Mouse (Mus musculus): Measurements from ENCODE around the gene Gstp2.

Gene Gstp2

DNA sequence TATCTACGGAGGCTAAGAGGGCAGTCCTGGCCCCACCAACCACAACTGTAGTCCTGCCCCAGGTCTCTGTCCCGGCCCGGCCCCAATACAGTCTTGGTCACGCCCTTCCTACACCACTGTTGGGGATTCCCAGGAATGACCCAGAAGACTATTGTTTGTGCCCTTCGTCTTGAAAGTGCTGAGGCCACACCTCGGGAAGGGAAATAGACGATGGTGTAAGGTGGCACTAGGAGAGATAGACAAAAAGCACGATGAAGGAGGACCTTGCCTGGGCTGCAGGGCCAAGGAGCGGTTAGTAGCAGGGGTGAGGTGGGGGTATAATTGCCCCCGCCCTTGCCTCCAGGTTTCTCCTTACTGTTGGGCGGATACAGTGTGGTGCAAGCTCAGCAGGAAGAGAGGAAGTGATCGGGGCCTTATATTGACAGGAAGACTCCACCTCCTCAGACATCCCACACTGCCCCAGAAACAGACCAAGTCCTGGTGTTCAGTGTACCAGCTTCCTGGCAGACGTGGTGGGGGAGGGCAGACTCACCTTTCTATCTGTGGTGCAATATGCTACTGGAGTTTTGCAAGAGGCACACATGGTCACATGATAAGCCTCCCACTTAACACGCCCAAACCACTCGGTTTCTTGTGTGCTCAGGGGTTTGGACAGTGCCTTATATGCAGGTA lies 13.4 kb upstream of the Gstp2 start, which contains the start of gene Gstp3:
TSS of gene Gstp3 (minus strand) at position 501 of the 672 bp plus-strand sequence.
- POLR2A ChIA-PET = interaction anchor here in 3 of 4 experiments (0.6 to 6.4 kb wide), 34 partner anchors 9 to 179 kb away, joined by 3 to 109 read pairs (median 5); partner anchors contain the start of genes Gstp2 (in 3 of the 3), Acy3 (in 2 of the 3), Cdk2ap2 (in 2 of the 3) and Ndufv1 (in 2 of the 3)
- CTCF ChIA-PET = interaction anchor here in 3 of 4 experiments (0.6 to 4.1 kb wide), 13 partner anchors 8 to 1312 kb away, joined by 3 to 36 read pairs (median 4); partner anchors contain the start of genes Cdk2ap2 (in 1 of the 3), Gstp2 (in 1 of the 3), Ppp1ca (in 1 of the 3) and Rps6kb2 (in 1 of the 3)

GRCm38 (mm10) chr19:4058581-4058980 lies 12.8 kb upstream of the Gstp2 start:
- ChIA-PET POLR2A (interaction anchor here in 3 of 4 experiments (0.6 to 6.4 kb wide), 40 partner anchors 8 to 199 kb away, joined by 3 to 109 read pairs (median 4); partner anchors contain the start of genes Gstp2 (in 3 of the 3), Acy3 (in 2 of the 3), Cdk2ap2 (in 2 of the 3) and Ndufv1 (in 2 of the 3)), CTCF (interaction anchor here (0.6 to 4.1 kb wide), 19 partner anchors 9 to 1313 kb away, joined by 3 to 36 read pairs (median 4); partner anchors contain the start of genes Cdk2ap2 (in 1 of the 4), Gstp1 (in 1 of the 4), Gstp2 (in 1 of the 4) and Ndufv1 (in 1 of the 4))

GRCm38 (mm10) chr19:4057962-4058361 lies 12.1 kb upstream of the Gstp2 start:
- POLR2A ChIA-PET = interaction anchor here in 3 of 4 experiments (0.6 to 6.4 kb wide), 49 partner anchors 7 to 349 kb away, joined by 3 to 109 read pairs (median 6); partner anchors contain the start of genes Gstp2 (in 3 of the 3), Aip (in 2 of the 3), Cdk2ap2 (in 2 of the 3) and Ndufv1 (in 2 of the 3)
- CTCF ChIA-PET = interaction anchor here (0.6 to 4.1 kb wide), 20 partner anchors 10 to 327 kb away, joined by 3 to 36 read pairs (median 5); partner anchors contain the start of genes Ndufv1 (in 2 of the 4), Cdk2ap2 (in 1 of the 4), Gstp1 (in 1 of the 4) and Gstp2 (in 1 of the 4)

- CTCF ChIA-PET = interaction anchor here (0.5 to 4.1 kb wide), 28 partner anchors 9 to 338 kb away, joined by 3 to 36 read pairs (median 4); partner anchors contain the start of genes Ndufv1 (in 2 of the 4), Cdk2ap2 (in 1 of the 4), Gstp1 (in 1 of the 4) and Gstp2 (in 1 of the 4)
- POLR2A ChIA-PET = interaction anchor here (0.6 to 6.4 kb wide), 66 partner anchors 10 to 1276 kb away, joined by 3 to 109 read pairs (median 5); partner anchors contain the start of genes Cdk2ap2 (in 3 of the 4), Gstp2 (in 3 of the 4), Ndufv1 (in 3 of the 4) and Aip (in 2 of the 4)
These were observed 11.6 kb upstream of the Gstp2 start for GRCm38 (mm10) chr19:4057389-4057788.

DNA sequence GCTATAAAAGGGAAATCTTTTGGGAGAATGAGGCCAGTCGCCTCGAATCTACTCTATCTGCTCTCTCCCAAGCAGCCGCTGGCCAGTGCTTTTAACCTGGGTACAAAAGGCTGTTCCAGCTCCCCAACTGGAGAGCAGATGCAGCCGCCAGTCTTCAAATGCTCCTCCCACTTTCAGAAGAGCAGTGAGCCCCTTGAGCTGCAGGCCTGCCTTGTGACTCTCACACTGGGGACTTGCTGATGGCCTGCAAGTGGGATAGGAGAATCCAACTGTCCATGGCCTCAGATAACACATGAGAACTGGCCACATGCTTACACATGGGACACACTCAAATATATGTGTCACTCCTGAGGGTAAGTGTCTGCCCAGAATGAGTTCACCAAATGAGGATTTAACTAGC lies 10.9 kb upstream of the Gstp2 start:
- ChIA-PET CTCF (interaction anchor here (0.5 to 4.1 kb wide), 36 partner anchors 9 to 450 kb away, joined by 3 to 36 read pairs (median 5); partner anchors contain the start of genes Ndufv1 (in 2 of the 4), Cdk2ap2 (in 1 of the 4), Gm49405 (in 1 of the 4) and Gstp2 (in 1 of the 4)), POLR2A (interaction anchor here (0.6 to 6.4 kb wide), 70 partner anchors 10 to 574 kb away, joined by 3 to 109 read pairs (median 4); partner anchors contain the start of genes Gstp2 (in 4 of the 4), Ndufv1 (in 4 of the 4), Cdk2ap2 (in 3 of the 4) and Gstp1 (in 3 of the 4))

- ChIA-PET POLR2A (interaction anchor here (0.9 to 6.4 kb wide), 66 partner anchors 9 to 245 kb away, joined by 3 to 109 read pairs (median 5); partner anchors contain the start of genes Gstp2 (in 4 of the 4), Ndufv1 (in 4 of the 4), Cdk2ap2 (in 3 of the 4) and Gstp1 (in 3 of the 4)), CTCF (interaction anchor here (0.6 to 4.1 kb wide), 30 partner anchors 9 to 449 kb away, joined by 3 to 36 read pairs (median 4); partner anchors contain the start of genes Cdk2ap2 (in 1 of the 4), Gm49405 (in 1 of the 4), Gstp2 (in 1 of the 4) and Ndufv1 (in 1 of the 4))
These were observed 10.3 kb upstream of the Gstp2 start for GRCm38 (mm10) chr19:4055947-4056693.

DNA sequence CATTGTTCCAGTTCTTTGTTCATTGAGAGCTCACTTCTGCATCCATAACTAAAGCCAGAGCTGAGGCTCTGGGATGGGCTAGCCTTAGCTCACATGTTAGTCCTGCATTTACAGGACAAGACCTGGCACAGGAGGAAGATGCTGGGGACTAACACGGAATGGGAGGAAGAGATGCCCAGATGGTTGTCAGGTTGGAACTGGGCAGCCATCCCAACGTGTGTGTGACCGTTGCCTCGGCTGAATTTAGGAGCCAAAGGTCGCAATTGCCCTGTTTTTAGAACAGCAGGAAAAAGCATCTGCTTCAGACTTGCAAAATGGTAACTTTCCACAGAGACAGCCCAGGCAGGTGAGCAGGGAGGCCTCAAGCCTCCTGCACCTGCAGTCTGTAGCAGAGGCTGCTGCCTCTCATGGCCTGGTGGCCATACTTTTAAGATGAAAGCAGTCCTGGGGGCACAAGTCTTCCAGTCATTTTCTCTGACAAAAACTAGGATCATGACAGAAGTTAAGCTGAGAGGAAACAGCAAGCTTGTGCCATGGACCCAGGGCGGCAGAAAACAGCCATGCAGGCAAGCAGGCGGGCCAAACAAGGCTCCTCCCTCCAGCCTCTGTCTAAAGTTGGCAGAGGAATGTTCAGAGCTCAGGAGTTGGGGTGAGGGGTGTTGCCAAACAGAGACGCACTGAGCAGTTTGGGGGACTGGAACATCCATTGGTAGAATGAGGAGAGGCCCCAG lies 9.6 kb upstream of the Gstp2 start:
- ChIA-PET POLR2A (interaction anchor here in 3 of 4 experiments (0.6 to 6.4 kb wide), 43 partner anchors 8 to 202 kb away, joined by 3 to 109 read pairs (median 6); partner anchors contain the start of genes Cdk2ap2 (in 3 of the 3), Gstp2 (in 3 of the 3), Aip (in 2 of the 3) and Gstp1 (in 2 of the 3)), CTCF (interaction anchor here in 2 of 4 experiments (0.8 to 4.1 kb wide), 14 partner anchors 8 to 203 kb away, joined by 3 to 36 read pairs (median 6); partner anchors contain the start of genes Gm49405 (in 1 of the 2), Gstp2 (in 1 of the 2), Ndufv1 (in 1 of the 2) and Nudt8 (in 1 of the 2))

GRCm38 (mm10) chr19:4054613-4055012 lies 8.8 kb upstream of the Gstp2 start:
- ChIA-PET POLR2A (interaction anchor here in 3 of 4 experiments (1.1 to 6.4 kb wide), 13 partner anchors 8 to 147 kb away, joined by 3 to 68 read pairs (median 4); partner anchors contain the start of genes Gstp2 (in 3 of the 3), Cdk2ap2 (in 2 of the 3), Gstp1 (in 1 of the 3) and Ndufv1 (in 1 of the 3)), CTCF (interaction anchor here in 2 of 4 experiments (0.6 to 2.1 kb wide), 2 partner anchors 55 to 224 kb away, joined by 3 to 7 read pairs; partner anchors contain the start of genes Gm49405 (in 1 of the 2) and Nudt8 (in 1 of the 2))

- POLR2A ChIA-PET = interaction anchor here (0.6 to 8.7 kb wide), 27 partner anchors 10 to 600 kb away, joined by 3 to 98 read pairs (median 3); partner anchors contain the start of genes Cdk2ap2 (in 2 of the 4), Gstp1 (in 2 of the 4), Clcf1 (in 1 of the 4) and Ndufv1 (in 1 of the 4)
- CTCF ChIA-PET = interaction anchor here (0.6 to 4.7 kb wide), 64 partner anchors 8 to 345 kb away, joined by 3 to 53 read pairs (median 5); partner anchors contain the start of genes Ndufv1 (in 3 of the 4), Aip (in 2 of the 4), Acy3 (in 1 of the 4) and Cabp2 (in 1 of the 4)
These were observed 6.8 kb upstream of the Gstp2 start for GRCm38 (mm10) chr19:4052516-4053030.

GRCm38 (mm10) chr19:4051741-4052515 lies 6.1 kb upstream of the Gstp2 start:
- POLR2A ChIA-PET = interaction anchor here (0.5 to 8.7 kb wide), 27 partner anchors 8 to 600 kb away, joined by 3 to 98 read pairs (median 3); partner anchors contain the start of genes Cdk2ap2 (in 2 of the 4), Gstp1 (in 2 of the 4), Clcf1 (in 1 of the 4) and Ndufv1 (in 1 of the 4)
- CTCF ChIA-PET = interaction anchor here (0.5 to 4.7 kb wide), 104 partner anchors 9 to 989 kb away, joined by 3 to 53 read pairs (median 4); partner anchors contain the start of genes Ndufv1 (in 4 of the 4), Aip (in 2 of the 4), Cdk2ap2 (in 2 of the 4) and Pold4 (in 2 of the 4)

GRCm38 (mm10) chr19:4051016-4051415 lies 5.2 kb upstream of the Gstp2 start:
- POLR2A ChIA-PET = interaction anchor here in 2 of 4 experiments (0.9 to 8.7 kb wide), 11 partner anchors 8 to 459 kb away, joined by 3 to 98 read pairs (median 6); partner anchors contain the start of genes Cdk2ap2 (in 1 of the 2), Gstp1 (in 1 of the 2) and Pcx (in 1 of the 2)
- CTCF ChIA-PET = interaction anchor here (0.5 to 4.7 kb wide), 47 partner anchors 9 to 347 kb away, joined by 3 to 53 read pairs (median 5); partner anchors contain the start of genes Cdk2ap2 (in 2 of the 4), Ndufv1 (in 2 of the 4), Gm49405 (in 1 of the 4) and Grk2 (in 1 of the 4)

- ChIA-PET CTCF (interaction anchor here in 3 of 4 experiments (0.6 to 4.8 kb wide), 17 partner anchors 8 to 330 kb away, joined by 3 to 39 read pairs (median 4); partner anchors contain the start of genes Gstp3 (in 2 of the 3), Aip (in 1 of the 3), Gm49405 (in 1 of the 3) and Ndufv1 (in 1 of the 3)), POLR2A (interaction anchor here in 3 of 4 experiments (0.6 to 8.7 kb wide), 10 partner anchors 9 to 129 kb away, joined by 3 to 98 read pairs (median 25); partner anchors contain the start of genes Ndufv1 (in 2 of the 3), Gstp1 (in 1 of the 3) and Gstp3 (in 1 of the 3))
These were observed 3.2 kb upstream of the Gstp2 start for GRCm38 (mm10) chr19:4049069-4049468.

DNA sequence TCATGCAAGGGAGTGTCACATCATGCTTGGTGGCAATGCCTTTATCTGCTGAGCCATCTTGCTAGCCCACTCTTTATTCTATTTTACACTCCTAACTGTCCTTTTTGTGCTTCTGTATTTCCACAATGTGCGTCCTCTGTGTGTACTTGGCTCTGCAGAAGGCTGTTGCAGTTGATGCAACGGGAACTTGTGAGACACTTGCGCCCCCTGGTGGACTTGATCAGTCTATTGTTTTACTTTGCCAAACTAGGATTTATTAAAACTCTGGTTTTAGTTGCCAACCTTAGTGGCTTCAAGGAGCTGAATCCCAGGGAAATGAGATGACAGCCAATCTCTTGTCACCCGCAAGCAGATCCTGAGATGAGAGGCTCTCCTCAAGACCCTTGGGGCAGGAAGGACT lies 2.0 kb upstream of the Gstp2 start:
- ChIA-PET POLR2A (interaction anchor here (0.6 to 8.7 kb wide), 52 partner anchors 9 to 1764 kb away, joined by 3 to 109 read pairs (median 10); partner anchors contain the start of genes Gm49405 (in 3 of the 4), Gstp1 (in 3 of the 4), Gstp3 (in 3 of the 4) and Ndufv1 (in 3 of the 4)), CTCF (interaction anchor here (0.6 to 4.8 kb wide), 22 partner anchors 9 to 649 kb away, joined by 3 to 39 read pairs (median 4); partner anchors contain the start of genes Gstp1 (in 2 of the 4), Ndufv1 (in 2 of the 4), Aldh3b1 (in 1 of the 4) and Gm49405 (in 1 of the 4))

All from embryonic stem cell, embryonic (primary cell).